Mouse (Mus musculus) midbrain, postnatal 0 days (tissue): ENCODE data around the gene Ift57. TPM values are rescaled to one million over a fixed set of nuclear protein-coding genes. Genes with fewer than 3 reads are reported as not detected.
A peak's percentile ranks its signal among the peaks of the same experiment; 100 is the strongest.

ENCODE experiments used
- ATAC-seq: fragments of 200-750 bp; cut with Nextera tagmentation; 2 replicates; pipeline ENCODE4 v1.8.0; 2017; ENCODE audit warnings: moderate number of reproducible peaks, mild to moderate bottlenecking, moderate TSS enrichment, moderate library complexity; ENCODE audit not compliant: low FRiP score
- DNase-seq: peaks from one replicate; pipeline ENCODE4 v3.0.0-alpha.2; 2015; ENCODE audit warnings: low spot score
- H3K27ac ChIP-seq: fragments of 300-500 bp; sonication (generic); 2 replicates; pipeline ENCODE4 v1.5.1; 2014; ENCODE audit warnings: low read depth, mild to moderate bottlenecking, low read length, mixed read lengths
- H3K27me3 ChIP-seq: fragments of 300-500 bp; sonication (generic); 2 replicates; pipeline ENCODE4 v1.6.1; 2014; ENCODE audit warnings: low read length, control low read depth, mixed read lengths; ENCODE audit not compliant: insufficient read depth
- H3K36me3 ChIP-seq: fragments of 300-500 bp; sonication (generic); 2 replicates; pipeline ENCODE4 v1.6.1; 2014; ENCODE audit warnings: low read length, control low read depth, mixed read lengths; ENCODE audit not compliant: insufficient read depth
- H3K4me1 ChIP-seq: fragments of 300-500 bp; sonication (generic); 2 replicates; pipeline ENCODE4 v1.6.1; 2014; ENCODE audit warnings: mild to moderate bottlenecking, control low read depth, antibody characterized with exemption, low read length, mixed read lengths; ENCODE audit not compliant: insufficient read depth
- H3K4me2 ChIP-seq: fragments of 300-500 bp; sonication (generic); 2 replicates; pipeline ENCODE4 v1.6.1; 2014; ENCODE audit warnings: low read depth, mild to moderate bottlenecking, low read length, mixed read lengths; ENCODE audit not compliant: poor library complexity, severe bottlenecking
- H3K4me3 ChIP-seq: fragments of 300-500 bp; sonication (generic); 2 replicates; pipeline ENCODE4 v1.5.1; 2014; ENCODE audit warnings: low read depth, mild to moderate bottlenecking, low read length, moderate library complexity
- H3K9ac ChIP-seq: fragments of 300-500 bp; sonication (generic); replicated peaks from 2 replicates; pipeline ENCODE4 v1.6.1; 2014; ENCODE audit warnings: mild to moderate bottlenecking, low read length, moderate library complexity, mixed read lengths; ENCODE audit not compliant: poor library complexity, severe bottlenecking
- H3K9me3 ChIP-seq: fragments of 300-500 bp; sonication (generic); 2 replicates; pipeline ENCODE4 v1.6.1; 2016; ENCODE audit warnings: low read length, control low read depth
- CTCF ChIP-seq: IDR thresholded peaks from 2 replicates; pipeline ENCODE4 v1.5.1; 2016; ENCODE audit warnings: antibody characterized with exemption, mild to moderate bottlenecking
- WGBS: fragments of 180-500 bp; shearing (Covaris S2); extraction: QIAGEN DNeasy Blood & Tissue Kit; methylation state at CpG from one replicate; pipeline ENCODE4 v1.1.7; 2014; 5-methylcytosine and 5-hydroxymethylcytosine counted together
- polyA plus RNA-seq: library from polyadenylated mRNA; unstranded; fragments of >200 nt; fragmentation: Nextera tagmentation; extraction: Ambion mirVana; gene quantifications from 2 replicates; pipeline ENCODE4 v1.2.1, GENCODE M21; 2015
- total RNA-seq: library from RNA; depleted of rRNA; stranded (reverse); fragments of >200 nt; gene quantifications from 2 replicates; pipeline ENCODE4 v1.2.3, GENCODE M21; 2014

Ift57 gene
- total and polyA plus RNA-seq, 2 experiments from 2014 or later: 16.1 to 44.2 TPM

GRCm38 (mm10) chr16:49713302-49713701, 14.3 kb downstream of the Ift57 start:
- no peaks in the 10 kb centered on the region for H3K9me3 ChIP-seq
- no peak overlapping the region for H3K9ac ChIP-seq
- H3K27me3 ChIP-seq: no peaks in the 10 kb centered on the region
- no peaks in the 10 kb centered on the region; the same call in 1 of the 2 replicates for H3K36me3 ChIP-seq
- H3K4me3 ChIP-seq: no peak overlapping the region
- no peak overlapping the region for H3K27ac ChIP-seq
- DNase-seq (no peak), ATAC-seq (no peak)
- H3K4me1 ChIP-seq: no peaks in the 10 kb centered on the region
- no peak overlapping the region for H3K4me2 ChIP-seq
- WGBS: 87% methylated on average over 3 of the region's 3 CpGs
- TF ChIP-seq CTCF: no peak

GRCm38 (mm10) chr16:49720671-49721070, 21.6 kb downstream of the Ift57 start:
- 83% methylated on average over 2 of the region's 2 CpGs for WGBS
- TF ChIP-seq CTCF: no peak
- H3K36me3 ChIP-seq: no peaks in the 10 kb centered on the region
- H3K9ac ChIP-seq: no peak overlapping the region
- no peaks in the 10 kb centered on the region for H3K4me1 ChIP-seq
- H3K4me2 ChIP-seq: no peak overlapping the region
- no peaks in the 10 kb centered on the region for H3K9me3 ChIP-seq
- H3K27me3 ChIP-seq: no peaks in the 10 kb centered on the region
- no peak overlapping the region for H3K27ac ChIP-seq
- ATAC-seq (peak; percentile 27; the same call in 1 of the 2 replicates), DNase-seq (peak; percentile 79)
- H3K4me3 ChIP-seq: no peak overlapping the region

GRCm38 (mm10) chr16:49721678-49722077, 22.6 kb downstream of the Ift57 start:
- no peak overlapping the region for H3K4me2 ChIP-seq
- WGBS: 47% methylated on average over 5 of the region's 5 CpGs
- no peak for TF ChIP-seq CTCF
- DNase-seq (peak; percentile 39), ATAC-seq (peak; percentile 49; the same call in 1 of the 2 replicates)
- no peaks in the 10 kb centered on the region for H3K9me3 ChIP-seq
- H3K4me3 ChIP-seq: no peak overlapping the region
- H3K36me3 ChIP-seq: no peaks in the 10 kb centered on the region
- H3K4me1 ChIP-seq: no peaks in the 10 kb centered on the region
- H3K27me3 ChIP-seq: no peaks in the 10 kb centered on the region
- H3K27ac ChIP-seq: no peak overlapping the region
- H3K9ac ChIP-seq: no peak overlapping the region

- Histone ChIP-seq H3K27ac (no peak overlapping the region), H3K4me3 (no peak overlapping the region), H3K27me3 (no peaks in the 10 kb centered on the region), H3K4me1 (no peaks in the 10 kb centered on the region), H3K9ac (no peak overlapping the region), H3K36me3 (no peaks in the 10 kb centered on the region), H3K9me3 (no peaks in the 10 kb centered on the region), H3K4me2 (no peak overlapping the region)
- no peak for TF ChIP-seq CTCF
- peak; percentile 24 for DNase-seq
- no peak for ATAC-seq
- 52% methylated on average over 4 of the region's 4 CpGs for WGBS
Measured at GRCm38 (mm10) chr16:49723222-49723621, 24.2 kb downstream of the Ift57 start.

GRCm38 (mm10) chr16:49724232-49724631, 25.2 kb downstream of the Ift57 start:
- DNase-seq (no peak), ATAC-seq (no peak)
- no peak for TF ChIP-seq CTCF
- Histone ChIP-seq H3K4me1 (no peaks in the 10 kb centered on the region), H3K36me3 (no peaks in the 10 kb centered on the region), H3K27me3 (no peaks in the 10 kb centered on the region), H3K9ac (no peak overlapping the region), H3K4me3 (no peak overlapping the region), H3K27ac (no peak overlapping the region), H3K4me2 (no peak overlapping the region), H3K9me3 (no peaks in the 10 kb centered on the region)
- 86% methylated on average over 5 of the region's 5 CpGs for WGBS

GRCm38 (mm10) chr16:49724931-49725330, 25.9 kb downstream of the Ift57 start:
- Histone ChIP-seq H3K4me1 (no peaks in the 10 kb centered on the region), H3K4me2 (no peak overlapping the region), H3K27me3 (no peaks in the 10 kb centered on the region), H3K9me3 (no peaks in the 10 kb centered on the region), H3K36me3 (no peaks in the 10 kb centered on the region), H3K9ac (no peak overlapping the region), H3K27ac (no peak overlapping the region), H3K4me3 (no peak overlapping the region)
- no peak for ATAC-seq
- no peak for DNase-seq
- 92% methylated on average over 2 of the region's 2 CpGs for WGBS
- no peak for TF ChIP-seq CTCF
